Mouse (Mus musculus): ENCODE measurements around the gene Cpt1b. TPM values are rescaled to one million over a fixed set of nuclear protein-coding genes. Genes with fewer than 3 reads are reported as not detected.

Cpt1b gene
- polyA plus RNA-seq, 1 experiment from 2014 or later = 0.46 TPM

GRCm38 (mm10) chr15:89378831-89379401 lies 46.7 kb downstream of the Cpt1b start, which contains the start of gene Odf3b:
Gene Odf3b (minus strand): TSS chr15:89379282.
- peak within 1 kb of the TSS; percentile 74 for H3K4me2 ChIP-seq (replicated peaks; ENCODE audit: low read depth)
- no peak within 1 kb of the TSS for H3K9ac ChIP-seq (ENCODE audit: low read depth, low read length)
- 1% methylated on average over 33 of the region's 33 CpGs for WGBS
- peak within 1 kb of the TSS; percentile 42 for H3K4me3 ChIP-seq (ENCODE audit: low read depth, low read length)
- ATAC-seq = no peak
- peaks cover 39% of the 10 kb centered on the region for H3K27me3 ChIP-seq (replicated peaks; ENCODE audit: control insufficient read depth, insufficient read depth, low read length)
- H3K4me1 ChIP-seq (replicated peaks; ENCODE audit: control insufficient read depth, insufficient read depth, low read length) = peaks cover 9% of the 10 kb centered on the region
- no peak within 1 kb of the TSS for H3K27ac ChIP-seq (ENCODE audit: low read depth, low read length)
- H3K9me3 ChIP-seq (ENCODE audit: control insufficient read depth) = no peaks in the 10 kb centered on the region
- no peaks in the 10 kb centered on the region for H3K36me3 ChIP-seq (ENCODE audit: control insufficient read depth, insufficient read depth)
- no peak for TF ChIP-seq CTCF (IDR thresholded peaks at IDR 0.05; ENCODE audit: low read depth)

GRCm38 (mm10) chr15:89377938-89378828 lies 47.5 kb downstream of the Cpt1b start:
- Histone ChIP-seq H3K9ac (ENCODE audit: low read depth, low read length) (no peak overlapping the region), H3K36me3 (ENCODE audit: control insufficient read depth, insufficient read depth) (no peaks in the 10 kb centered on the region), H3K9me3 (ENCODE audit: control insufficient read depth) (no peaks in the 10 kb centered on the region), H3K27ac (ENCODE audit: low read depth, low read length) (no peak overlapping the region), H3K4me2 (replicated peaks; ENCODE audit: low read depth) (peak overlapping the region; percentile 74), H3K4me3 (ENCODE audit: low read depth, low read length) (peak overlapping the region; percentile 42), H3K4me1 (replicated peaks; ENCODE audit: control insufficient read depth, insufficient read depth, low read length) (peaks cover 9% of the 10 kb centered on the region), H3K27me3 (replicated peaks; ENCODE audit: control insufficient read depth, insufficient read depth, low read length) (peaks cover 39% of the 10 kb centered on the region)
- no peak for ATAC-seq
- TF ChIP-seq CTCF (IDR thresholded peaks at IDR 0.05; ENCODE audit: low read depth) = no peak
- WGBS = 19% methylated on average over 46 of the region's 46 CpGs

GRCm38 (mm10) chr15:89377362-89377761 lies 48.3 kb downstream of the Cpt1b start:
- H3K27me3 ChIP-seq (replicated peaks; ENCODE audit: control insufficient read depth, insufficient read depth, low read length) = peaks cover 39% of the 10 kb centered on the region
- no peak overlapping the region for H3K27ac ChIP-seq (ENCODE audit: low read depth, low read length)
- whole genome bisulfite sequencing = 6% methylated on average over 18 of the region's 18 CpGs
- ATAC-seq = no peak
- TF ChIP-seq CTCF (IDR thresholded peaks at IDR 0.05; ENCODE audit: low read depth) = no peak
- H3K4me2 ChIP-seq (replicated peaks; ENCODE audit: low read depth) = peak overlapping the region; percentile 48
- peak overlapping the region; percentile 13 for H3K4me3 ChIP-seq (ENCODE audit: low read depth, low read length)
- peaks cover 9% of the 10 kb centered on the region for H3K4me1 ChIP-seq (replicated peaks; ENCODE audit: control insufficient read depth, insufficient read depth, low read length)
- H3K9me3 ChIP-seq (ENCODE audit: control insufficient read depth) = no peaks in the 10 kb centered on the region
- H3K9ac ChIP-seq (ENCODE audit: low read depth, low read length) = no peak overlapping the region
- H3K36me3 ChIP-seq (ENCODE audit: control insufficient read depth, insufficient read depth) = no peaks in the 10 kb centered on the region

GRCm38 (mm10) chr15:89376957-89377356 lies 48.7 kb downstream of the Cpt1b start, which contains the start of gene Tymp:
Gene Tymp (minus strand): TSS chr15:89377039.
- Histone ChIP-seq H3K4me3 (ENCODE audit: low read depth, low read length) (peak within 1 kb of the TSS; percentile 13), H3K4me1 (replicated peaks; ENCODE audit: control insufficient read depth, insufficient read depth, low read length) (peaks cover 9% of the 10 kb centered on the region), H3K27ac (ENCODE audit: low read depth, low read length) (no peak within 1 kb of the TSS), H3K9ac (ENCODE audit: low read depth, low read length) (no peak within 1 kb of the TSS), H3K9me3 (ENCODE audit: control insufficient read depth) (no peaks in the 10 kb centered on the region), H3K4me2 (replicated peaks; ENCODE audit: low read depth) (peak within 1 kb of the TSS; percentile 48), H3K27me3 (replicated peaks; ENCODE audit: control insufficient read depth, insufficient read depth, low read length) (peaks cover 39% of the 10 kb centered on the region), H3K36me3 (ENCODE audit: control insufficient read depth, insufficient read depth) (peaks cover 4% of the 10 kb centered on the region; the same call in 1 of the 2 replicates)
- WGBS = 30% methylated on average over 16 of the region's 16 CpGs
- TF ChIP-seq CTCF (IDR thresholded peaks at IDR 0.05; ENCODE audit: low read depth) = no peak
- ATAC-seq = no peak

GRCm38 (mm10) chr15:89376040-89376439 lies 49.6 kb downstream of the Cpt1b start:
- Histone ChIP-seq H3K36me3 (ENCODE audit: control insufficient read depth, insufficient read depth) (peaks cover 13% of the 10 kb centered on the region), H3K9me3 (ENCODE audit: control insufficient read depth) (no peaks in the 10 kb centered on the region), H3K27me3 (replicated peaks; ENCODE audit: control insufficient read depth, insufficient read depth, low read length) (peaks cover 39% of the 10 kb centered on the region), H3K4me1 (replicated peaks; ENCODE audit: control insufficient read depth, insufficient read depth, low read length) (peaks cover 9% of the 10 kb centered on the region), H3K4me2 (replicated peaks; ENCODE audit: low read depth) (no peak overlapping the region), H3K4me3 (ENCODE audit: low read depth, low read length) (no peak overlapping the region), H3K27ac (ENCODE audit: low read depth, low read length) (no peak overlapping the region), H3K9ac (ENCODE audit: low read depth, low read length) (no peak overlapping the region)
- 88% methylated on average over 7 of the region's 7 CpGs for WGBS
- no peak for TF ChIP-seq CTCF (IDR thresholded peaks at IDR 0.05; ENCODE audit: low read depth)
- no peak for ATAC-seq

- Histone ChIP-seq H3K27ac (ENCODE audit: low read depth, low read length) (no peak overlapping the region), H3K9me3 (ENCODE audit: control insufficient read depth) (no peaks in the 10 kb centered on the region), H3K4me3 (ENCODE audit: low read depth, low read length) (no peak overlapping the region), H3K4me1 (replicated peaks; ENCODE audit: control insufficient read depth, insufficient read depth, low read length) (peaks cover 9% of the 10 kb centered on the region), H3K36me3 (ENCODE audit: control insufficient read depth, insufficient read depth) (peaks cover 23% of the 10 kb centered on the region), H3K4me2 (replicated peaks; ENCODE audit: low read depth) (peak overlapping the region; percentile 89), H3K9ac (ENCODE audit: low read depth, low read length) (no peak overlapping the region), H3K27me3 (replicated peaks; ENCODE audit: control insufficient read depth, insufficient read depth, low read length) (peaks cover 39% of the 10 kb centered on the region)
- no peak for TF ChIP-seq CTCF (IDR thresholded peaks at IDR 0.05; ENCODE audit: low read depth)
- ATAC-seq = 0 out of 2 replicates have a peak, but pooled peaks have one; percentile 1
- WGBS = 81% methylated on average over 17 of the region's 17 CpGs
Observed at GRCm38 (mm10) chr15:89374801-89375534, 50.7 kb downstream of the Cpt1b start.
